ENCODE assay signal across 19 mouse cellular contexts in the genomic region with DNA sequence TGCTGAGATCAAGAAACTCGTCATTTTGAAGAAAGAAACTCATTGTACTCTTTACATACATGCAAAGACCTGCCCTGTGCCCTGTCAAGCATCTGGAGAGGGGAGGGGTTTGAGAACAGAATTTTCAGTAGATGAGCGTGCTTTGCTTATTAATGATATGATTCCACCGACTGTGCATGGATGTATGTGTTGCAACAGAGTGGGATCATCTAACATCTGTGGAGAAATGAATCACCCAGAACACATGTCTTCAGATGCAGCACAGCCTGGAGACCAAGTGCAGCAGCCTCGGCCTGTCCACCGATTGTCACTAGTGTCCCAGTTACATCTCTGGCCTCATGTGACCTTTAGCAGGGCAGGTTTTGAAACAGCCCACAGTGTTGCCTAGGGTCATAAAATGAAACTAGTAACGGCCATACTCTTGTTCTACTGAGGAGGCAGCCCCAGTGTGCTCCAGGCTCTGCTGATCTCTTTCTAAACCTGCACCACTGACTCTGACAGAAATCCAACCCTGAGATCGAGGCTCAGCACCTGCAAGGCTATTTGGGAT. TPM values are rescaled to one million over a fixed set of nuclear protein-coding genes. Genes with fewer than 3 reads are reported as not detected.
"Had no signal": no experiment of that assay in that cellular context is flagged by ENCODE, and none has a peak within 500 bp of the region (broad histone marks: within the 10 kb centered on the region; RNA-seq: fewer than 3 reads in every experiment).

No protein-coding gene starts in this region.

- H3K27ac ChIP-seq: limb, embryonic 13.5 days; liver, embryonic 14.5 days; midbrain, embryonic 10.5 days; neural tube, embryonic 12.5 days had no signal

- H3K36me3 ChIP-seq: limb, embryonic 13.5 days; midbrain, embryonic 10.5 days; neural tube, embryonic 12.5 days had no signal

- H3K9me3 ChIP-seq: limb, embryonic 13.5 days; midbrain, embryonic 10.5 days; neural tube, embryonic 12.5 days had no signal

- H3K4me2 ChIP-seq: limb, embryonic 13.5 days; lung, embryonic 14.5 days; neural tube, embryonic 12.5 days had no signal

- H3K9ac ChIP-seq: limb, embryonic 13.5 days; liver, embryonic 14.5 days; lung, embryonic 14.5 days; neural tube, embryonic 12.5 days had no signal

- DNase-seq: kidney, adult 8-10 months; kidney, postnatal 25 days; left cerebral cortex, postnatal 4 days; lung, embryonic 14.5 days; lung, postnatal 10 days; lung, postnatal 4 days; midbrain, embryonic 14.5 days; retina, postnatal 1 day; right cerebral cortex, postnatal 4 days; spleen, adult 18-20 months; thymus, adult 18-20 months; thymus, postnatal 25 days had no signal

- H3K4me1 ChIP-seq: neural tube, embryonic 12.5 days had no signal

- H3K4me3 ChIP-seq: limb, embryonic 13.5 days; midbrain, embryonic 10.5 days; neural tube, embryonic 12.5 days had no signal

- H3K27me3 ChIP-seq: neural tube, embryonic 12.5 days had no signal

RNA-seq across cellular contexts. Expression of a gene that starts 16.2 kb away (rescaled TPM):
- total RNA-seq: megakaryocyte, adult 5-6 weeks; neutrophil, adult 5-6 weeks had no signal
- polyA plus RNA-seq: limb, embryonic 13.5 days; midbrain, embryonic 10.5 days; neural tube, embryonic 12.5 days; urinary bladder, adult 2 months had no signal
